Mouse (Mus musculus): ENCODE data around the gene Rnpep.

- TF ChIP-seq POLR2A (IDR thresholded peaks at IDR 0.05; ENCODE audit: control insufficient read depth, low read depth, low read length) (no peak), CTCF (IDR thresholded peaks at IDR 0.05; ENCODE audit: control insufficient read depth, insufficient read depth, insufficient replicate concordance, low read depth, low read length) (no peak)
Observed at GRCm38 (mm10) chr1:135312201-135312600, 28.3 kb upstream of the Rnpep start.

Measured in testis, adult 2 months (tissue).